Mouse (Mus musculus): ENCODE data around the gene Aff4.

- no peak for TF ChIP-seq CTCF (IDR thresholded peaks at IDR 0.05; ENCODE audit: low read depth)
- TF ChIP-seq EP300 (IDR thresholded peaks at IDR 0.05; ENCODE audit: low read depth), result no peak
Observed at GRCm38 (mm10) chr11:53452396-53452795, 101.8 kb downstream of the Aff4 start.

Measured in liver, embryonic 14.5 days (tissue).